Mouse (Mus musculus) CH12F3 (cell line): ENCODE data around the gene Myh7.
"Not testable (repeated sequence)": the region's sequence is repeated elsewhere in the genome, so short reads cannot be mapped to it uniquely, and the experiment has no call there.

Experiments
- in situ Hi-C: fragments of 300-500 bp; cut with MboI; formaldehyde crosslinking; loops from 2 replicates; pipeline ENCODE4 v1.14.3; 2020; ENCODE audit warnings: low sequenced_read_pairs

The Myh7 gene

DNA sequence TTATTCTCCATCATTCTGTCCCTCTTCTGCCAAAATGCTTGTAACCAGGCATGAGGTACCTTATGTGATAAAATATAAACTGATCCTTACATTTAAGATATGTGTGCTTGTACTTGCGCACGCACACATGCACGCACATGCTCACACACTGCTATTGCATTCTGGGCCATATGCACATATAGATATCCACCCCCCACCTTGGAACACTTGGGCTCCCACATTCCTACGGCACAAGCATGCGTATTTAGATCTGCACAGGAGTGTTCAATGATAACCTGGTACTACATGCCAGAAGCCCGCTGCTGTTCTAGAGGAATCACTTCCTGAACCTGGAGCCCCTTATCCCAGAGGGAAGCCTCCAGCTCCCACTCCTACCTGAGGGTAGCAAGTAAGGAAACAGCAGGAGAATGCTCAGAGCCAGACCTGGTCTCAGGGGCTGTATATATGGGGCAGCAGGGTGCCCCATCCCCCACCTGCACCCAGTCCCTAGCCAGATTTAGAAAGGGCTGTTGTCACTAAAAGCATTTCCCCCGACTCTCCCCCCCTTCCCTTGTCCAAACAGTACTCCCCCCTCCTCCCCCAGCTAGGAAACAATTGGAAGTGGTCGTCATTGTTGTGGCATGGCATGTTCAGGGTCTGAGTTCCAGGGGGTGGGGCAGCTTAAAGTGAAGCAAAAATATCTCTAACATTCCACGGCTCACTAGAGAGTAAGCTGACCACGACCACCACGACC is at the start of gene Myh7:
TSS of gene Myh7 (minus strand) at position 491 of the 733 bp plus-strand sequence.
- in situ Hi-C loops: no loop called here

DNA sequence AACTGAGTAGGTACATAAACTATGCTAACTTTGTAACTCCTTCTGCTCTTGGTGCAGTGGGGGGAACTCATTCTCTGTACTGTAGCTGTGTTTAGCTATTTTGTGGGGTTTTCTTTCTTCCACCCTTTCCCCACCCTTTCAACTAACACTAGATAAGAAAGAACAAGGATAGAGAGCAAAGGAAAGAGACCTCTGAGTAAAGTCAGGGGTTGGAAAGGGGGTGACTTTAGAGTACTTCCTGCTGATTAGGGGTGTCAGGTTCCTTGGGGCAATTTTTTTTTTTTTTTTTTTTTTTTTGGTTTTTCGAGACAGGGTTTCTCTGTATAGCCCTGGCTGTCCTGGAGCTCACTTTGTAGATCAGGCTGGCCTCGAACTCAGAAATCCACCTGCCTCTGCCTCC is 49.3 kb upstream of the Myh7 start:
- in situ Hi-C loops: not testable (repeated sequence)

DNA sequence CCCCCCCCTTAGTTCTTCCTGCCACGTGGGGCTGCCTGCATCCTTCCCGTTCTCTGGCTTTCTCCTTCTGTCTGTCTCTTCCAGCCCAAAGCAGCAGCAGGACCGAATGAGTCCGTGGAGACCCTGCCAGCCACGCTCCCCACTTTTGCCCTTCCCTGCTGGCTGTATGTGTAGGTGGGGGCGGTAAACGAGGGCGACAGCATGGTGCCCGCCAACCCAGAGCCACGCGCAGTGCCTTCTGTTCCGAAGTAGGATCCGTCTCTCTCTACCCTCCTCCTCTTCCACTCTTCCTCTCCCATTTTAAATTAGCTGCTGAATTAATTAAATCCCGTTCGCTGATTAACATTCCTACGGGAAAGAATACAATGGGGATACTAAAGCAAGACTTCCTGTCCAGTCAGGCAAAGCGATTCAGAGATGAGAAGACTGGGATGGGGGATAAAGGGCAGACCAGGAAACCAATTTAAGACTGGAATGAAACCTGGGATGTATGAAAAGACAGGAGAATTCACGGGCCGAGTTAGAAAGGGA is 38.3 kb upstream of the Myh7 start:
- in situ Hi-C loops: no loop called here

DNA sequence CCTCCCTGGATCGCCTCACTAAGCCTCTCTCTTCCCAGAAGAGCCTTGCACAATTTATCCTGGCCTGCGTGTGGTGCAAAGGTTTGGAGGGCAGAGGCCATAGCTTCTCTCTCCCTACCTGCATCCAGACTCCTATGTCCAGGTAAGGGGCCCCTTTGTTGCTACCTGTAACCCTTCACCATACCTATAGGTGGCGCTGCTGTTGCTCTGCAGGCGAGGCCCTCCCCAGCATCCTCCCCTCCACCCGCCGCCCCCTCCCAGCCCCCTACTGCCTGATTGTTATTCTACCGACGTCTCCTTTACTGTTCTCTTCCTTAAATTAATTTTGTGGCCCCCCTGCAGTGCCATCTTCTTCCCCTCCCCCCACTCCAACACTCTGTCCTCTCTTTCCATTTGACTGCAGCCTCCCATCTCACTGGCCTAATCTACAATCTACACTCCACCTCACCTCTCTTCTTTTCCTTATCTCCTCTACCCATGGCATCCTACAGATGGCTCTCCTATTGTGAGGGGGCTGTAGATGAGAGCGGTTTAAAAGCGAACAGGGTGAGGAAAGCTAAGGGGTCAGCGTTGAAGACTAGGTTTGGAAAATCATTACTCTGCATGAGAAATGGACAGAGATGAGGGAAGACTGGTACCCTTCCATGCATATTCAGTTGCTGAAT is 34.7 kb upstream of the Myh7 start:
- in situ Hi-C loops: loop anchor here (5.0 kb wide), 1 partner anchor 53 kb away; no protein-coding TSS in a partner anchor

DNA sequence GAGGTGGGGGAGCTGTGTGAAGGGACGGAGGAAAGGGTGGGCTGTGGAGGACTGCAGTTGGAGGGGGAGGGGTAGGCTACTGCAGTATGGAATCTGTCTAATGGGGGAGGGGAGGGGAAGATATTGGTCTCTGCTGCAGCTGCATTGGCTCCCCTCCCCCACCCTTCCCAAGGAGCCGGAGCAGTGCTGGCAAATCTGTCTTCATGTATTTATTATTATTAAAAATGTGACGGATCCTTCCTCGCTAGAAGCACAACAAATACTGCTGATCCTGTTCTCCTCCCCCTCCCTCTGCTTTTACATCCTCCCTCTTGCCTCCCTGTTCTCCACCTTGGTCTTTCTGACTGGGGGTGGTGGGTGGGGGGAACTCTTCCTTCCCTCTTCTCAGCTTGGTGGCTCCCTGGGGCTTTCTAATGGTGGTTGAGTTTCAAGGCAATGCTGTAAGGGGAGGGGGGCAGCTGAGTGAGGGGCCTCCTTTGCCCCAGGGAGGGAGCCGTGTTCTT is 34.0 kb upstream of the Myh7 start:
- in situ Hi-C loops: loop anchor here (5.0 kb wide), 1 partner anchor 54 kb away; no protein-coding TSS in a partner anchor

DNA sequence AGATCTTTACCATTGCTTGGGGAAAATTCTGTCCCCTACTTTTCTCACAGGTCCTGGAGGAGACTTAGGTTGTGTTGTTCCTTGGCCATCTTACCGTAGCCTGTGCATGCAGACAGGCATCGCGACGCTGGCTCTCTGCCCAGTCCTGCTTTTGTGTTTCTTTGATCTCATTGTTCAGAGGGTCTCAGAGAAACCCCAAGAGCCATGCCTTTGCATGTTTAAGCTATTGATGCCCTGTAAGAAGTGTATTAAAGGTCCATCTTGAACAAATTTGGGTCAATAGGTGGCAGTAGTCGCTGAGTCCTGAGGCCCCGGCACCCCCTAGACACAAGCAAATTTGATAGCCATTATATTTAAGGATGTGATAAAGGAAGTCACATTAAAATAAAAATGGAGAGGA is 33.2 kb upstream of the Myh7 start:
- in situ Hi-C loops: loop anchor here (5.0 kb wide), 1 partner anchor 55 kb away; no protein-coding TSS in a partner anchor

DNA sequence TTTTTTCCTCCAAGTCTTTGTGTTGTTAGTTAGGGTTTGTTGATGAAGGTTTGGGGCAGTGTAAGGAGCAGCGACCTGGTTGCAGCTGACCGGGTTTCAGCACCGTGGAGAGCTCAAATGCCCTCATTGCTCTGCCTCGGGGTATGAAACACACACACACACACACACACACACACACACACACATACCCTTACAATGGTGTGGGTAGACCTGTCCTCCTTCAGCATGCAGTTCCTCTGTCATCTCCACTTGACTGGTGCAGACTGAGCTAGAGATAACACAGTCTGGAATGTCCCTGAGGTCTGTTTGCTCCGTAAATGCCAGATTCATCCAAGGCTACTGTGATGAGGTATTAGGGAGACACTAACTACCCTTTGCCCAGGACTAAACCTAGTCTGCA is 32.8 kb upstream of the Myh7 start:
- in situ Hi-C loops: loop anchor here (5.0 kb wide), 1 partner anchor 55 kb away; no protein-coding TSS in a partner anchor

DNA sequence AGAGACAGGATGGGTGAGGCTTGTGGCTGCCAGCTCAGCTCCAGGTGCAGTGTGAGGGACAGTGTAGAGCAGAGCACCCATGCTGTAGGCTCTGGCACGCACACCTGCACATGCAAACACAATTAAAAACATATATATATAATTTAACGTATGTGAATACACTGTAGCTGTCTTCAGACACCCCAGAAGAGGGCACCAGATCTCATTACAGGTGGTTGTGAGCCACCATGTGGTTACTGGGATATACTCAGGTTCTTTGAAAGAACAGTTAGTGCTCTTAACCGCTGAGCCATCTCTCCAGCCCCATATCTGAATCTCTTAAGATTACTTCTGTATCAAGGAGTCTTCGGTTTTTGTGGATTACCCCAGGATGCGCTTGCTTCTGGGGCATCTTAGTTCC is 31.1 kb upstream of the Myh7 start:
- in situ Hi-C loops: loop anchor here (5.0 kb wide), 1 partner anchor 57 kb away; no protein-coding TSS in a partner anchor

DNA sequence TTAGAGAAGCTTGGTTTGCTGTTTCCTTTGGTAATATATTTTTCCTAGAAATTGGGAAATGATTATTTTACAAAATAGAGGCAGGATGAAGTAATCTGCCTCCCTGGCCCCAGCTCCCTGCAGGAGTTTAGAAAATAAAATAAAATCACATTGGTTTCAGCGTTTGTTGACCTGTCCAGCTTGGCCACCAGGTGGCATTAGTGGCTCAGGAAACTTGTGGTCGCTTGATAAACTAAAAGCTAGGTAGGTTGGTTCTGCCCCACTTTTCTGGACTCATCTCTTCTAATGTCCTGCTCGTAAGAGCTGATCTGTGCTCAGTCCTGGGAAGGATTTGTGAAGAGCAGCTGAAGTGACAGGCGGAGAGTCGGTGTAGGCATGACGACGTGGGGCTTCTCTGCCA is 29.8 kb upstream of the Myh7 start:
- in situ Hi-C loops: no loop called here

DNA sequence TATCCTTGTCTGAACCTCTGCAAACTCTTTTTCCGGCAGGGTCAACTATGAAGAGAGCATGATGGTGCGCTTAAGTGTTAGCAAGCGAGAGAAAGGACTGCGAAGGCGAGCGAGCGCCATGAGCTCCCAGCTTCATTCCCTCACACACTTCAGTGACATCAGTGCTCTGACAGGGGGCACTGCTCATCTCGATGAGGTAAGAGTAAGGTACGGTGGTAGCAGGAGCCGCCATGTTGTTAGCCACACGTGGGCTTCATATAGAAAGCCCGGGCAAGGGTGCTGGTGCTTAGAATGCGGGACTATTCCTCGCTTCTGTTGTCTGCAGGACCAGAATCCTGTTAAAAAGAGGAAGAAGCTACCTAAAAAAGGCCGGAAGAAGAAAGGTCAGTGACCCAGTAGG is 28.6 kb upstream of the Myh7 start:
- in situ Hi-C loops: no loop called here

DNA sequence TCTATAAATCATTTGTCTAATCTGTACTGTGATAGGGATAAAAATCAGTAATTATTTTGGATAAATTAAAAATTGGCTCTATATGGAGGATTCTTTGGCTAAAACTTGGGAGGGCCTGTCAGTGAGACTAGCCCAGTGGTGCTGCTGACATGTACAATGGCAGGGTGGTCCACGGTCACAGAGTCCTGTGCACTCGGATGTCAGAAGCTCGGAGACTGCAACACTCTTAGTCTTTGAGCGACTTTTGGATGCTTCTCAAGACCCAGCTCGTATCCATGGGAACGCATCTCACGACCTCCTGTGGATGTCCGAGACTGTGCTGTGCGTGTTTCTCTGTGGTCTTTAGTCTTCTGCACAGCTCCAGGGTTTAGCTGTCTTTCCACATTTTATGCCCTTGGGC is 26.0 kb upstream of the Myh7 start:
- in situ Hi-C loops: no loop called here

DNA sequence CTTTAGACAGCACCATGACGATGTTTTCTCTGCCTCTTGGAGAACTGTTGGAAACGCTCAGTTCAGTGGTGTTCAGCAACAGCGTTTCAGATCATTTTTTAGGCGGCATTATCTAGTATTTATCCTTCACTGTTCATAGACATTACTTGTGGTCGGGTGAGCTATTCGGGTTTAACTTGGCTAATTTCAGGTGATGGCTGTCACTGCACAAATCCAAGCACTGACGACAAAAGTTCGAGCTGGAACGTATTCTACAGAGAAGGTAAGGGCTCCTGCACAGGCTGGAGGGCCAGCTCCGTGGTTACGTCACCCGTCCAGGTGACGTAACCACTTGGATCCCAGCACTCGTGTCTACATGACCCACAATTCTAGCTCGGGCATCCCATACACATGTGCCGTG is 22.4 kb upstream of the Myh7 start:
- in situ Hi-C loops: loop anchor here (10.0 kb wide), 1 partner anchor 172 kb away; no protein-coding TSS in a partner anchor

DNA sequence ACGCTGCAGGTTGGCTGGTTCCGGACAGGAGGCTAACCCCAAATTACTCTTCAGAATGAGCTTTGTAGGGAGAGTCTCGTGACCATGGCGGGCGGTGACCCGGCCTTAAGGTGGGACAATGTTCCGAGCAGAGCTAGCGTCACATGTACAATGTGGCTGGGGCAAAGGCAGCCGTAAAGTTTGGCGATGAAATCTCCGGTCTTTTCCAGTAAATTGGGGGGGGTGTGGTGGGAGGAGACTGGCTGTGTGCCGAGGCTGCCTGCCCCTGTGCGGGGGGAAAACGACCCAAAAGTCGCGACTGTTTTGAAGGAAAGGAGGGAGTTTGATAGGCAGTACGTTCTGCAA is 21.3 kb upstream of the Myh7 start:
- in situ Hi-C loops: loop anchor here (10.0 kb wide), 1 partner anchor 171 kb away; no protein-coding TSS in a partner anchor

DNA sequence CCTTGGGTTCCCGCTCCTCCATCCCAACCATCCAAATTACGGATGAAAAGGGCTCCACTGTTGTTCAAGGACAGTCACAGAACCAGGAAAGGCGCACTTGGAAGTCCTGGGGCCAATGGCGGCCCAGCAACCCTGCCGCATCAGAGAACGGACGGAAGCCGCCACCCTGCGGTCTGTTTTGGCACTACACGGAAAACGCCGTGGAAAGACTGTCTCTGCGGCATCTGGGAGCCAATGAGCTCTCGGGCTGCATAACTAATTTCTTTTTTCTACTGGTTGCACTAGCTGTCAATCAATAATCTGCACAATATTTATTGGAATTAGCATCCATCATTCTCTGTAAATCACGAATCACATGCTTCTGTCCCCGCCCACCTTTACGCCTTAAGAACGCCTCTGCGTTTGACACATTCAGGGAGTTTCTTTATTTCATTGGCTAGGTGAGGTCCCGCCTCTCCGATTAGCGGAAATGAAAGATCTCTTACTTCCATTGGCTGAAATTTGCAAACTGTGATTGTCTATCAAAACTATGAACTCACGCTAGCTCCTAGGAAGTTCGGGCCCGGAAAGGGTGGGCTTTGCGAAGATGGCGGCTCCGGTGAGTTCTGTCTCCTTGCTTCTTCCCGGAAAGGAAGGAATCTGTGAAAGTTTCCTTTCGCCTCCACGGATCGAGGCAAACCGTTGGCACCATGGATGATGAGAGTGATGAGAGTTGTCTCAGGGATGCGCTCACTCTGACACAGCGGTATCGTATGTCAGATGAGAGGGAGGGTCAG is 20.8 kb upstream of the Myh7 start, which contains the start of gene Ngdn:
TSS of gene Ngdn (plus strand) at position 464 of the 776 bp plus-strand sequence.
- in situ Hi-C loops: loop anchor here (10.0 kb wide), 1 partner anchor 170 kb away; no protein-coding TSS in a partner anchor

DNA sequence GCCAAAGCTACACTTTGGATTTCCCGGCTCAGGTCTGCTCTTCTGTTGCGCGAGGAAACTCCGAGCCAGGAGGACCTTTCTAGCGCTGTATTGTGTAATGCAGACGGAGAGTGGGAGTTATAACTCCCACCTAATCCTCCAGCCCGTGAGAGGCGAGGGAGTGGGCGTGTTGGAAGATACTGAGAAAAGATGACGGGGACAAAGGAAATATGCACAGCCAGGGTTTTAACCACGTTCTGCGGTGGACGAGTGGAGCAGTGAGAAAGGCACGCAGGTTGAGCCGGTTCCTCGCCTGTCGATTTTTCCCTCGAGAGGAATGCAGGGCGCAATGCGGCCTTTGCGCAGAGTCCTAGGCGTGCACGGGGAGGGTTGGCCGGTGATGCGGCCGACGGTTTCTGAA is 20.2 kb upstream of the Myh7 start:
- in situ Hi-C loops: loop anchor here (10.0 kb wide), 1 partner anchor 170 kb away; no protein-coding TSS in a partner anchor

DNA sequence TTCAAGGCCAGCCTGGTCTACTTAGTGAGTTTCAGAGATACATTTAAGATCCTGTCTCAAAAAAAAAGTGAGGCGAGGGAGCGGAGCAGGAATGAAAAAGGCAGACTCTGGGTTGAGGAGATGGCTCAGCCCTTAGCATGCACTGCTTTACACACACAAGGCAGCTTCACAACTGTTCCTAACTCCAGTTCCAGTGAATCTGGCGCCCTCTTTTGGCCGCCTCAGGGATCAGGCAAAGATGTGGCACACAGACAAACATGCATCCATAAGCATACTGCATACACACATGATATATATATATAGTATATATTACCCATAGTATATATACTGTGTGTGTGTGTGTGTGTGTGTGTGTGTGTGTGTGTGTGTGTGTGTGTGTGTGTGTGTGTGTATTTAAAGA is 16.7 kb upstream of the Myh7 start:
- in situ Hi-C loops: loop anchor here (10.0 kb wide), 1 partner anchor 166 kb away; no protein-coding TSS in a partner anchor

DNA sequence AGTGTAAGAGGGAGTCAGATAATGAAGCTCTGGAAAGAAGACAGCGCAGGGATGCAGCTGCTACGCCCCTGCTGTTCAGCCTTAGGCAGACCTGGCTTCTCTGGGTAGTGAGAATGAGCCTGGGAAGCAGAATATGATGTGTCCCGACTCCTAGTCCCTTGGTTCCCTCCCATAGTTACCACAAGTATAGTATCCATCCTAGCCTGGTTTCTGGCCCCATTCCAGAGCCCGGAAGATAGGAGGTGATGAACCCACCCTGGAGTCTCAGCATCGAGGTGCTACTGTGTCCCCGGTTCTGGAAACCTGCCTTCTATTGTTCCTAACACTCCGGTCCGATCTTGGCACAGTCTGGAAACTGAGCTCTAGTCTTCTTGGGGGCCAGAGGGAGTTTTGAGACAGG is 14.0 kb upstream of the Myh7 start:
- in situ Hi-C loops: no loop called here

DNA sequence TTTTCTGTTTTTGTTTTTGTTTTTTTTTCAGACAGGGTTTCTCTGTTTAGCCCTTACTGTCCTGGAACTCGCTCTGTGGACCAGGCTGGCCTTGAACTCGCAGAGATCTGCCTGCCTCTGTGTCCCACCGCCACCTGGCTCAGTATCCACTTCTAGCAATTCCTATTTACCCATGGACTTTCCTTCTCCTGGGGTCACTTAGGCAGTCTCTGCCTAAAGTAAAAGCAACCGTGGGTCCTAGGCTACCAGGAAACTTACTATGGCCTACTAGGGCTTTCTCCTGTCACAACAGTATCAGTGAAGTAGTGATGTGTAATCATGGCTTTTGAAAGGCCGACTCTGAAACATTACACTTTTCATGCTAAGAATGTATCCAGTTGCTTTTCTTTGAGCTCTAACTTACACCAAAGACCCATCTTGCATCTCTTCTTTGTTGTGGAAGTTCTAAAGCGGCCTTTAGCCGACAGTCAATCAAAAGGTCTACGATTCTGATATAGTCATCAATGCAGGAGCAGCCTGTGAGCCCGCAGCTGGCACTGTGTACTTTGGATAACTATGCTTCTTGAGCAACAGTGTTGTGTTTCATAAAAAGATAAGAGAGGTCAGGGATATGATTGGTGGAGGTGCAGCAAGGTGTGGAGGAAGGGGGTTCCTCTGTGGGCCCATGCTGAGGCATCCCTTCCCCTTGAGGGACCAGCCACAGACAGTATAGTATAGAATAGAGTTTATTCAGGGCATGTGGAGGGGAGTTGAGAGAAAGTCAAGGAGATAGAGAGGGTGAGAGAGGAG is 12.9 kb upstream of the Myh7 start:
- in situ Hi-C loops: no loop called here

DNA sequence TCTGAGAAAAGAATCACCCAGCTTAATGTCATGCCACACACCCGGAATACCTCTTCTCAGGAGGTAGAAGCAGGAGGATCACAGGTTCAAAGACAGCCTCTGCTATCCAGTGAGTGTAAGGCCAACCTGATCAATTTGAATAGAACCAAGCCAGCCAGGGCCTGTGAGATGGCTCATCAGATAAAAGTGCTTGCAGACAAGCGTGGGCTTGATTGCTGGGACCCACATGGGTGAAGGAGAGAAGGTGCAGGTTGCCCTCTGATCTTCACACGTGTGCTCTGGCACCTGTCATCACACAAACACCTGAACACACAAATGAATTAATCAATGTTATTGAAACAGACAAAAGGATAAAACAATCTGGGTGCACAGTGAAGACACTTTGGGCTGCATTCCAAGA is 12.1 kb upstream of the Myh7 start:
- in situ Hi-C loops: no loop called here

DNA sequence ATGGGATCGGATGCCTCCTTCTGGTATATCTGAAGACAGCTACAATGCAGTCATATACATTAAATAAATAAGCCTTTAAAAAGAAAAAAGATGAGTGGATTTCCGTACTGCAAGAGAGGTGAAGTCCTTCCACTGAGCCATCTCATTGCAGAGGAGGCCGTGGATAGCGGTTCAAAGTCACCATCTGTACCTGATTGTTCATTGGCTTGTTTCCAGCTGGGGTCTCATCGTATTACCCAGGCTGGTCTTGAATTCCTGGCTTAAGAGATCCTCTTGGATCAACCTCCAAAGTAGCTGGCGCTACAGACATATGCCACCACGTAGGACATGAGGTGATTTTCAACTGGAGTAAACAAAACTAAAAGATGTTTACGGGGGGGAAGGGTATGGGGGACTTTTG is 11.5 kb upstream of the Myh7 start:
- in situ Hi-C loops: no loop called here
